Mouse (Mus musculus) thymus, adult 2 months (tissue): ENCODE results near the gene Lins1. TPM values are rescaled to one million over a fixed set of nuclear protein-coding genes. Genes with fewer than 3 reads are reported as not detected.
A peak's percentile ranks its signal among the peaks of the same experiment; 100 is the strongest.

Source experiments
- DNase-seq: peaks from one replicate; pipeline ENCODE4 v3.0.0; 2021
- H3K27ac ChIP-seq: fragments of 200-500 bp; 2 replicates; pipeline ENCODE4 v1.5.1; 2012; ENCODE audit warnings: low read length, control low read depth; ENCODE audit not compliant: control insufficient read depth, insufficient read depth
- H3K27me3 ChIP-seq: fragments of 200-500 bp; 2 replicates; pipeline ENCODE4 v1.6.1; 2012; ENCODE audit warnings: mild to moderate bottlenecking, low read length, moderate library complexity, mixed read lengths; ENCODE audit not compliant: control insufficient read depth, insufficient read depth
- H3K36me3 ChIP-seq: fragments of 200-500 bp; 2 replicates; pipeline ENCODE4 v1.6.1; 2012; ENCODE audit warnings: mild to moderate bottlenecking, low read length, moderate library complexity; ENCODE audit not compliant: control insufficient read depth, insufficient read depth
- H3K4me1 ChIP-seq: fragments of 200-500 bp; replicated peaks from 2 replicates; pipeline ENCODE4 v1.6.1; 2012; ENCODE audit warnings: low read length; ENCODE audit not compliant: control insufficient read depth, insufficient read depth
- H3K4me3 ChIP-seq: fragments of 200-500 bp; 2 replicates; pipeline ENCODE4 v1.5.1; 2012; ENCODE audit warnings: mild to moderate bottlenecking, low read length, control low read depth, moderate library complexity; ENCODE audit not compliant: control insufficient read depth, insufficient read depth
- CTCF ChIP-seq: fragments of 200-500 bp; IDR thresholded peaks from 2 replicates; pipeline ENCODE4 v1.5.1; 2012; ENCODE audit warnings: mild to moderate bottlenecking, control low read depth, low read length, moderate library complexity, borderline replicate concordance; ENCODE audit not compliant: control insufficient read depth, poor library complexity, insufficient read depth; ENCODE audit errors: extremely low read depth
- POLR2A ChIP-seq: fragments of 200-500 bp; IDR thresholded peaks from 2 replicates; pipeline ENCODE4 v1.6.1; 2012; ENCODE audit warnings: mild to moderate bottlenecking, low read length, control low read depth, moderate library complexity; ENCODE audit not compliant: control insufficient read depth, poor library complexity, insufficient read depth; ENCODE audit errors: extremely low read depth
- WGBS: fragments of 180-500 bp; shearing (Covaris S2); methylation state at CpG from one replicate; pipeline ENCODE4 v1.1.7; 2018; 5-methylcytosine and 5-hydroxymethylcytosine counted together
- polyA plus RNA-seq: library from polyadenylated mRNA; depleted of rRNA; stranded (reverse); fragments of >200 nt; gene quantifications from 2 replicates; pipeline ENCODE4 v1.2.3, GENCODE M21; 2012

Lins1 gene
- polyA plus RNA-seq, 1 experiment = 9.3 TPM

- Histone ChIP-seq H3K4me1 (peaks cover 3% of the 10 kb centered on the region), H3K27ac (no peak overlapping the region), H3K27me3 (no peaks in the 10 kb centered on the region), H3K36me3 (no peaks in the 10 kb centered on the region), H3K4me3 (no peak overlapping the region)
- 84% methylated on average over 4 of the region's 4 CpGs for WGBS
- no peak for TF ChIP-seq CTCF
- no peak for TF ChIP-seq POLR2A
- no peak for DNase-seq
Observed at GRCm38 (mm10) chr7:66724514-66724913, 34.8 kb downstream of the Lins1 start.

- no peak overlapping the region for H3K27ac ChIP-seq
- no peak overlapping the region for H3K4me3 ChIP-seq
- peak; percentile 8 for DNase-seq
- no peaks in the 10 kb centered on the region for H3K27me3 ChIP-seq
- TF ChIP-seq CTCF = no peak
- TF ChIP-seq POLR2A = no peak
- H3K36me3 ChIP-seq = no peaks in the 10 kb centered on the region
- 68% methylated on average over 6 of the region's 6 CpGs for WGBS
- peaks cover 3% of the 10 kb centered on the region for H3K4me1 ChIP-seq
Observed at GRCm38 (mm10) chr7:66724954-66725353, 35.3 kb downstream of the Lins1 start.

DNA sequence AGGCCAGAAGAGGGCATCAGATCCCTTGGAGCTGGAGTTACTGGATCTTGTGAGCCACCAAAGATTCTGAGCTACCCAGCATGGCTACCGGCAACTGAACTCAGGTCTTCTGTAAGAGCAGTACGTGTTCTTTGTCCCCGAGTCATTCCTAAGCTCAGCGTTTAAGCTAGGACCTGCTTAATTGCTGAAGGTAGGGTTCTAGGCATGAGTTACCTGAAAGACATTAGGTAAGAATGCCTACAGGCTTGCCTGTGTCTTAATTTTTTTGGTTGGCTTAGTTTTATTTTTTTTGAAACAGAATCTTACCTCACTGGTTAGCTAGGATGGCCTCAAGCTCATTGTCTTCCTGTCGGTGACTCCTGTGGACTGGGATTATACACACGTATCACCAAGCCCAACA lies 38.4 kb downstream of the Lins1 start:
- Histone ChIP-seq H3K4me1 (peaks cover 3% of the 10 kb centered on the region), H3K27ac (no peak overlapping the region), H3K4me3 (no peak overlapping the region), H3K36me3 (no peaks in the 10 kb centered on the region), H3K27me3 (no peaks in the 10 kb centered on the region)
- 96% methylated on average over 6 of the region's 6 CpGs for WGBS
- TF ChIP-seq CTCF = no peak
- TF ChIP-seq POLR2A = no peak
- no peak for DNase-seq

DNA sequence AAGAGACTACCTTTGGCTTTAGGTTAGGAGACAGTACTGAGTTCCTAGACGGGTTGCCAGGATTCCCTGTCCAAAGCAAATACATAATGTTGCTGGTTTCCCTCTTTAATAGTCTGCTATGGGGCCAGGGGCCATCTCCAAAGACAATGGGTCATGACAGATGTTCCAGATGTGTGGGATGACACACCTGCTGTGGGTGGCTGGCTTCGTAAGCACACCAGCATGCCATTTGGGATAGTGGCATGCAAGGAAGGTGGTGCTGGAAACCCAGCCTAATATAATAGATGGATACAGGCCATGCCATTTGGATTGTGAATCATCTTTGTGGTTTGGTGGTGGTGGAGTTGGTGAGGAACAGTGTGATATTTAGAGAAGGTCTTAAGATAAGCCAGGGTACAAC lies 39.5 kb downstream of the Lins1 start:
- TF ChIP-seq CTCF = no peak
- TF ChIP-seq POLR2A = no peak
- Histone ChIP-seq H3K4me1 (peaks cover 3% of the 10 kb centered on the region), H3K27me3 (no peaks in the 10 kb centered on the region), H3K27ac (no peak overlapping the region), H3K36me3 (no peaks in the 10 kb centered on the region), H3K4me3 (no peak overlapping the region)
- WGBS = 94% methylated on average over 2 of the region's 2 CpGs
- no peak for DNase-seq

- no peak overlapping the region for H3K4me3 ChIP-seq
- no peak overlapping the region for H3K27ac ChIP-seq
- TF ChIP-seq CTCF = no peak
- no peak for DNase-seq
- 98% methylated on average over 17 of the region's 17 CpGs for WGBS
- no peaks in the 10 kb centered on the region for H3K4me1 ChIP-seq
- no peaks in the 10 kb centered on the region for H3K27me3 ChIP-seq
- no peaks in the 10 kb centered on the region for H3K36me3 ChIP-seq
Observed at GRCm38 (mm10) chr7:66733431-66733830, 43.7 kb downstream of the Lins1 start.

DNA sequence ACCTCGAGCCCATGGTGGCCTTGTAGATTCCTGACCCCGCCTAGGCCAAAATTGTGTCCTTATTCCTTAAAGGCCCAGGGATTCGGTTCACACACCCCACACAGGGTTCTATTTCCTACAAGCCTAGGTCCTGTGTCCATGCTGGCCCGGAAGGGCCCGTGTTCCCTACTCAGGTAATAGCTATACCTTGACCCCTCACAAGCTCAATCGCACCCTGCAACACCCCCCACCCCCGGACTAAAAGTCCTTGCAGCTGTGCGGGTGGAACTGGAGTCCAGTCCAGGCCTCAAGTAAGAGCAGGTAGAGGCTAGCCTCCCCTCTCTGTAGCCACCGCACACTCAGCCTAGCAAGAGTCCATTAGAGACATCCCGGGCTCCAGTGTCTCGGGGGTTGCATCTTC lies 44.2 kb downstream of the Lins1 start:
- Histone ChIP-seq H3K27ac (no peak overlapping the region), H3K4me3 (no peak overlapping the region), H3K27me3 (no peaks in the 10 kb centered on the region), H3K4me1 (no peaks in the 10 kb centered on the region), H3K36me3 (no peaks in the 10 kb centered on the region)
- TF ChIP-seq CTCF = no peak
- 95% methylated on average over 11 of the region's 11 CpGs for WGBS
- no peak for DNase-seq

GRCm38 (mm10) chr7:66734466-66734865 lies 44.8 kb downstream of the Lins1 start:
- no peak for DNase-seq
- Histone ChIP-seq H3K4me1 (no peaks in the 10 kb centered on the region), H3K4me3 (no peak overlapping the region), H3K36me3 (no peaks in the 10 kb centered on the region), H3K27ac (no peak overlapping the region), H3K27me3 (no peaks in the 10 kb centered on the region)
- no peak for TF ChIP-seq POLR2A
- no peak for TF ChIP-seq CTCF
- 98% methylated on average over 4 of the region's 4 CpGs for WGBS
